Mouse (Mus musculus) lung, adult 18-20 months (tissue): ENCODE data around the gene Tmem178b.

ENCODE experiments used
- DNase-seq, 2 experiments: peaks; one replicate each; pipeline ENCODE4 v3.0.0; 2022; ENCODE audit warnings: mixed read lengths in 2 of 2

The Tmem178b gene

DNA sequence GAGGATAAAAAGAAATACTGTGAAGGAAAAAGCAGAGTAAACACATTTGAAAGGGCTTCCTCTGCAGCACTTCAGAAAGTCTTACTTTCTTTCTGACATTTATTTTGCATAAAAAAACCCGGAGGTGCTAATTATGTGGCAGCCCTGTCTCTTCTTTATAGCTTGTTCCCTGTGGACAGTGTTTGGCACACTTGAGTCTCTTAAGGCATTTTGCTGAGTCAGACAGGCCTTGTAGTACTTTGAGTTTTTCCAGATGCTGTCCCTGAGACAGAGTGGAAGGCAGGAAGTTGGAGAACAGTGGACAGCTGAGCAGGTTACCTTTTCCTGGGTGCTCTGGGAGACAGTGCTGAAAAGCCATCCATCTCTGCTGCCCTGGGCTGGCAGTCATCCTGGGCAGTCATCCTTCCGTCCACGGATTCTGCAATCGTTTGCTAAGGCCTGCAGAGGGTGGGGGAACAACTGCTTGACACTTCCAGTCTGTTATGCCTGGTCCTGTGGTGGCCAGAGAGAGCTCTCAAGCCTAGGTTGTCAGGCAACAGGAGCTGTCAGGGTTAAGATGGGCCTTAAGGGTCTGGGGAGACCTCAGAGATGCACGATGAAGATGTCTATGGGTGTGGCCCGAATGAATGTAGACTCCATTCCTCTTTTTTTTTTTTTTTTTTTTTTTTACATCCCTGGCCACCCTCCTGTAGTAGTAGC lies 46.1 kb downstream of the Tmem178b start:
- DNase-seq: no peak

DNA sequence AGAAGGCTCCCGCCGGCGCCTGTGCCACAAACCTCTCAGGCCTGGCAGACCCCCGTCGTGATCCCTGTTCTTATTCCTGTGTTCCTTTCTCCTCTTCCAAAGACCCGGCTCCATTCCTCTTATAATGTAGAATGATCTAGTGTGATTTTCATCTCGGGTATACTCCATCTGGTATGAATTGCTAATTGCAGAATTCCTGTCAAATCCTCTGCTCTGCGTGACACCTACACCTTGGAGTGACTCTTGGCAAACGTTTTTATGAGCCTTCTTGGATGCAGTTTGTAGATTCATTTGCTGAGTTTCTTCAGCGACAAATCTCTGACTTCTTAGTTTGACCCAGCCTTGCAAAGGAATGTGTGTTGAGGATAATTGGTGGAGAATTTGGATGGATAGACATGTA lies 53.4 kb downstream of the Tmem178b start:
- no peak for DNase-seq

DNA sequence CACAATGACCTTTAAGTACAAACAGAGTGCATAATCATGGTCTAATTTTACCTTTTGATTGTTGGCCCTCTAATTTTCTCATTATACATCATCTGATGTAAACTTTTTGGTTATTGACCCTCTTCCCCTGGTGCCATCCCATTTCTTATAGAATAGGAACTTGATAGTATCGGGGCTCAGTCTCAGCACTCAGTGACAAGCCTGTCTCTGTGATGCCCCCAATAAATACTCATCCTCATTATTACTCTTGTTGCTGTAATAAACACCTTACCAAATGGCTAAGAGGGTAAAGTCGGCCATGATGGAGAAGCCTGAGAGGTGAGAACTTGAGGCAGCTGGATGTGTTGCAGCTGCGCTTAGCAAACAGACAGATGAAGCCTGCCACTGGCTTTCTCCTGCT lies 63.5 kb downstream of the Tmem178b start:
- no peak for DNase-seq

DNA sequence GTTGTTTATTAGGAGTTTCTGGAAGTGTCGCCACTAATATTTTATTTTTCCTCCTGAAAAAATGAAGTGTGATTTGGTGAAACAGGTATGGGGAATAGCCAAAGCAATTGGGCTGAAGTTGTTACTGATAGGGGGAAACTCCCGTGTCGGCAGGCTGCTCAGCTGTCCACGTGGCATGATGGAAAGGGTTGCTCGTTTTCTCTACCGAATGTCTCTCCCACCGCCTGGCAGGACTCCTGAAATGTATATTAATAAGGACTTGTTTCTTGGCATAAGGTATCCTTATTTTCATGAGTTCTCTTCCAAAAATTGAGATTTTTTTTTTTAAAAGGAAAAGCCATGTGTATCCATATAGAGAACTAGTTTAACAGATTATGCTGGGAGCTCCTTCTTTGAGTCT lies 67.8 kb downstream of the Tmem178b start:
- no peak for DNase-seq

DNA sequence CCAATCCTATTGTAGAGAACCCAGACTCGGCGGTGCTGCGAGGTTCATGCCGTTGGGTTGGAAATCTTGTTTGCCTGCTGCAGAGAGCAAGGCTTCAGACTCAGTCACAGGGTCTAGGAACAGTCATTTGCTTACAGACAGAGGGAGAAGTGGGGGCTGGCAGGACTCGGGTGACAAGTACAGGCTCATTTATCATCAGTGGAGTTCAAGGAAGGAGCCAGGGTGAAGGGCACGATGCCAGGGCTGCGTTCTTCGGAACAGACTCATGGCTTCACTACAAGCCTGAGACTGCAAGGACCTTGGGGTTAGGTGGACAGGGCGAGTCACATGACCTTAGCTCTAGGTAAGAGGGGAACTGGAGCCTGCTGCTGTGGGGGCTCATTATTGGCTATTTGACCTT lies 71.8 kb downstream of the Tmem178b start:
- no peak for DNase-seq

DNA sequence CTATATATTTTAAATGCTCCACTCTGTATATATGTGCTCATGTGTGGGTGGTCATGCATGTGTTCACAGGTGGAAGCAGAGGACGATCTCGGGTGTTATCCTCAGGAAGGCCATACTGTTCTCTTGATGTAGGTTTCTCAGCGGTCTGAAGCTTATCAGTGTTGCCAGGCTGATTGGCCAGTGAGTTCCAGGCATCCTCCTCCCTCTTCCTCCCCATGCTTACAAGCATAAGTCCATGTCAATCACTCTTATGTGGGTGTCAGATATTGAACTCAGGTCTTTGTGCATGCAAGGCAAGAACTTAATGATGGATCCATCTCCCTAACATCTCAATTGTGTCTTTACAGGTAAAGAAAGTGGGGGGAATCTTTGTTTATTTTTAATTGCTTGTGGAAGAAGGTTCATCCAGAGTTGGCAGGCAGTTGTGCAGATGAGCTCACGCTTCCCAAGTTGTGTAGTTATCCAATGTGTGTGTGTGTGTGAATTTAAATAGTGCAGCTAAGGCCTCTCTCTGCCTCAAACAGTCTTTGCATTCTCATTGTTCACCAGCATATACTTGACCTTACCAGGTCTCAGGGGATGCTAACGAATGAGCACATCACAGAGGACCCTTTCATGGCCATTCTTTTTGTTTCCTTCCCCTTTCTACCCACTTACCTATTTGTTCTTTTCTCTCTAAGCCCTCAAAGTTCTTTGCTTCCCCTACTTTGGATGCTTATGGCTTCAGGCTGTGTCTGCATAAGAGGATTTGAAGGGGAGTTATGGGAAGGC lies 72.8 kb downstream of the Tmem178b start:
- no peak for DNase-seq

DNA sequence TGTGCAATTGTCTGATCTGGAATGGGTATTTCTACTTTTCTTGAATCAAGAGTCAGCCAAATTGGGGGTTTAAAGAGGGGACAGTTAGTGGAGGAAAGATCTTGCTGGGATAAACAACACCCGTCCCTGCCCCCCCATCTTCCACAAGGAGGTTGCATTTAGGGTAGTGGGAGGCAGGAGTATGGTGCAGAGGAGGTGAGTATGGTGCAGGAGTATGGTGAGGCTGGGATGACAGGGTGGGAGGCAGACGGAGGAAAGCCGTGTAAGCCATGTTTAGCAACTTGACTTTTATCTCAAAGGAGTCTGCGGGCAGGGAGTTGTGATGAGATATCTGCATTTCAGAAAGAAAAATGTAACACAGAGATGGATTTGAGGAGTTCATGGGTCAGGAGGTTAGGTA lies 73.5 kb downstream of the Tmem178b start:
- DNase-seq: no peak

DNA sequence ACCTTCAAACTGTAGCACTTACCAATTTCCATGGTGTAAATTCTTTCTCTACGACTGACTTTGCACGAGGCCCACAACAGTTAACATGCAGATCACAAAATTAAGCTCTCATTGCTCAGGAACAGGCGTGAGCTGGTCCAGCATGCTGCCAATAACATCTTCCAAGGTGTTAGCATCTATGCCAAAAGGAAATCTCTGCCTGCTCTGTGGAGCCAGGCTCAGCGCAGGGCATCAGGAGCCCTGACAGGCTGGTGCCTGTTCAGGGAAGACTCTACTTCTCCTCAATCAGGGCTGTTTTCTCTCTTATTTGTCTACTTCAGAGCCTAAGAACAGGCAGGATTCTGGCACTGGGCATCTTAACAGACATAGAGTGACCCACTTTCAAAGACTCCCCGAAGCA lies 80.9 kb downstream of the Tmem178b start:
- no peak for DNase-seq

DNA sequence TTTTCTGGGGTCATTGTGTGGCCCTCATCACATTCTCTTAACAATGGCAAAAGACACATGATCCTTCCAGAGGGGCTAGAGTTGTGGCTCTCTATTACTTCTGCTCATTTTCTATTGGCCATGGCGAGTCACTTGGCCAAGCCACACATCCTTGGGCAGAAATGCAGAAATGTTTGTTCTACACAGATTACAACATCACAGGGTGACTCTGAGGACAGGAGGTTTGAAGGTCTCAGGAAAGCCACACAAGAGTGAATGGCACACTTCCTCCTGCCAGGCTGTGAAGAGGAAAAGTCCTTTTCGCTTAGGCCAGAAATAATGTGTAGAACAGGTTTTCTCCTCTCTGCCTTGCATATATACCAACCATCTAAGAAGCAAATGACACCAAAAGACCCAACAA lies 82.1 kb downstream of the Tmem178b start:
- DNase-seq: peak; percentile 3 to 13

DNA sequence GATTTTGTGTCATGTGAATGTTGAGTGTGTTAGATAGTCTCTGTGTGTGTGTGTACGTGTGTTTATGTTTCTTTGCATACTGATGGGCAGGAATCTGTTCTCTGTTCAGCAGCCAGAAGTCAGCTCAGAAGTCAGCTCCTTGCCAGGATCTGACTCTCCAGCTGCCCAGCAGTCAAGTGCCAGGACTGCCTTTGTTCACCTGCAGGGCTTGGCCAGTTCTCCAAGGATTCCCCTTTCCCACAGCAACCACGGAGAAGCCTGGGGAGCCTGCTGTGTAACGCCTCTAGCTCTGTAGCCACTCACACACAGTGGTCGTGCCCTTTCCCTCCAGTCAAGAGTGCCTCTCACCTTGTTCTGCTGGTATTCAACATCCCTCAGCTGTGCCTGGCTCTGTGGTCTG lies 91.5 kb downstream of the Tmem178b start:
- no peak for DNase-seq

DNA sequence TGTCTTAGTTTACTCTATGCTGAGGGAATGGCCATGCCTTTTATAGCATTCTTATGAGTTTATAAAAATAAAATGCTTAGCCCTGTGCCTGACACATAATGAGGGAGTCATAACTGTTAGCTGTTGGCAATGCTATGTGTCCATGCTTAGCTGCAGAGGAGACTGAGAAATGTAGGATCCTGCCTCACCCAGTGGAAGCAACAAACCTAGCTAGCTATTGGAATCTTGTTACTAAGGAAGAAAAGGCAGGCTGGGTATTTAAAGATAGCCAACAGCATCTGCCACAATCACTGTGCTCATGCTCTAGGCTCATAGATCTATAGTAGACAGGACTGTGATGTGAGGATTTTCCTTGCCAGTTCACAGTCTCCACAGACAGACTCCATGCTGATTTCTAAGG lies 97.2 kb downstream of the Tmem178b start:
- DNase-seq: no peak

DNA sequence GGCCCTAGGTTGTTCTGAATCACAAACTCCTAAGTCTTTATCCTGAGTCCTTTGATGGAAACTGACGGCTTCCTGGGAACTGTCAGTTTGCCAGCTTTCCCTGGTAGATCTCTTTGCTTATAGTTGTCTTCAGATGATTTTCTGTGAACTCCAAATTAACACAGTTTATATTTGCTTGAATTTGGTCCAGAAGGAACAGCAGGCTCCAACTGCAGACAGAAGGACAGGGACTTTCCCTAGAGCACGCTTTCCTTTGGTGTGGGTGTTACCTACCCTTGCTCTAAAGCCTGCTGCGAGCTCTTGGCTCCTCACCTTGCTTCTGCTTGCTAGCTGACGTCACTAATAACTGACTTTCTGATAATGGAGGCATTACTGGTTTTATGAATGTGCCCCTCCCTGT lies 105.9 kb downstream of the Tmem178b start:
- no peak for DNase-seq

DNA sequence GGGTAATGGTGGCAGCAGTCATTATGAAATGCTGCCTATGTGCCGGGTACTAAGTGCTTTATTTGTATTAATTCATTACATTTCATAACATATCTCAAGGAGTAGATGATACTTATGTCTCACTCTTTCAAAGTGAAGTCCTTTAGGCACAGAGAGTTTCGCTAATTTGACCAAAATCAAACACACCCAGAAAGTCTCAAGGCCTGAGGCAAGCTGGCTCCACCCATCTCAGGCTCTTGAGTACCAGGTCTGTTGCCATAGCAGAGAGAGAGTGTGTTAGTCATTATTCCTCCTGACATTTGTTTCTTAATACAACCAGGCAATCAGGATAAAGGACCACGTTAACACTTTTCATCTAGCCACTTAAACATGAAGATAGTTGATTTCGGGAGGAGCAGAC lies 117.7 kb downstream of the Tmem178b start:
- DNase-seq: peak in 1 of 2 experiments; percentile 17

DNA sequence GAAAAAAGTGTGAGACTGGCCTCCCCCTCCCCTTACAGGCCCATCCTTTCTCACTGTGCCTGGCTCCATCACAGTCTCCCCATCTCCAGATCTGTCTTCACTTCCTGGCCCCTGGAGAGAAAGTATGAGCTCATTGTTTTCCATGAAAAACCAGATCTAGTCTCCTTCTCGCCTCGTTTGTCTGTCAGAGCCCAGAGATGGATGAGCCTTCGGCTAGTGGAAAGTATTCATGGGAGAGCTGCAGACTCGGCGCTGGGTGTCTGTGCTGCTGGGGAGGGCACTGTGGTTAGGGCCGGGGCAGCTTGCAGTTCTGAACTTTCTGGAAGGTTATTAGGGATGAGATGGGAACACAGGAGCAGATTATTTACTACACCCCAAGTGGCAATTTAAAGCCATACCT lies 118.9 kb downstream of the Tmem178b start:
- no peak for DNase-seq

DNA sequence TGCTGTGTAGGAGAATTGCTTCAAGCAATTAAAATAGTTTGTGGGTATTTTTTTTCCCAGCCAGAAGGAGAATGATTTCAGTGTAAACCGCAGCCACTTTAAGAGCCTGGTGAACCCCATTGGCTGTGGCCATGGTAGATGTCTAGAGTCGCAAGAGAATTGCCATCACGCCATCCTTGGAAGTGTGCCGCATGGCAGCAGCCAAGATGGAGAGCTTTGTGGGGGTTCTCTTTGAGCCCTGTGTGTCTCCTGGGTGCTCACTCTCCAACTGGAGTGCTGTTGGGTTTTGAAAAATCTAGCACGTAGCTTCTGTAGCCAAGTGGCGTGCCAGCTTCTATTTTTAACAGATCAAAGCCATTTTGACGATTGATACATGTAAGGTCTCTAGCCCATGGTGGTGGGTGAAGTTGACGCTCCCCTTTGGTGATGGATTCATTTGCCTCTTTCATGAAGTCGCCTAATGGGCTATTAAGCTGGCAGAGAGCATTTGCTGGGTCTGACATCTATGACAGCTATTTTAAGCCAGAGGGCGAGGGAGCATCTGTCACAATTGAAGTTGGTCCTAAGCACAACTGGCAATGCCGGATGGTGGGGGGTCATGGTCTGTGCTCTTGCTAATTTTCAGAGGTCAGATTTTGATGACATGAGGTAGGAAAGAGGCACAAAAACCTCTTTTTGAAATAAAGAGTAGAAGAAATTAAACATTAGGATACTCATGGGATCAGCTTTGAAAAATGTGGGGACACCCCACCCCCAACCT lies 133.1 kb downstream of the Tmem178b start:
- DNase-seq: no peak

DNA sequence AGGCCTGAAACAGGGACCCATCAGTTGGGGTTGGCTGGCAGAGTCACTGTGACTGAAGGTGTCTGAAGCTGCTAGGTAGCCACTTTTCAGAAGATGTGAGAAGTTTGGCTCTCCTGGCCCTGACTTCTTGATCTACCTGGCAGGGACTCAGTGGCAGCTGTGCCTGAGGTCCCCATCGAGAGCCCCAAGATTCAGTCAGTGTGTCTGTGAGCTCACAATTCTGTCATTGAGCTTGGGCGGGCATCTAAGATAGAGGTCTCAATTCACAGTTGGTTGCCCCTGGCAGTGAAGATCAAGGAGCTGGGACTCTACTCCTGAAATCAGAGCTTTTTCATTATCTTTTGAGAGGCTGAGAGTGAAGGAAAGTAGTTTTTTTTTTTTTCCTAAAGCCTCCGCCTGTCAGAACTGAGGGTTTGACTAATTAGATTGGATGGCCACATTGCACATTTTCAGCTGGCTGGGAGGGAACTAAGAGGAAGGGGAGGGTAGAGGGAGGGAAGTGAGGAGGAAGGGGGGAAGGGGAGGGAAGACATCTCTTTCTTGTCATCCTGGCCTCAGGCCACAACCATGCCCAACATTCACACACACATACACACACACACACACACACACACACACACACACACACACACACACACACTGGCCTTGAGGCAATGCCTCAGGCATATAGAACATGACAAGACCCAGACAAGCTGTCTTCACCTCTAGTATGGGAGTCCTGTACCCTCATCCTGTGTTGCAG lies 135.3 kb downstream of the Tmem178b start:
- no peak for DNase-seq

DNA sequence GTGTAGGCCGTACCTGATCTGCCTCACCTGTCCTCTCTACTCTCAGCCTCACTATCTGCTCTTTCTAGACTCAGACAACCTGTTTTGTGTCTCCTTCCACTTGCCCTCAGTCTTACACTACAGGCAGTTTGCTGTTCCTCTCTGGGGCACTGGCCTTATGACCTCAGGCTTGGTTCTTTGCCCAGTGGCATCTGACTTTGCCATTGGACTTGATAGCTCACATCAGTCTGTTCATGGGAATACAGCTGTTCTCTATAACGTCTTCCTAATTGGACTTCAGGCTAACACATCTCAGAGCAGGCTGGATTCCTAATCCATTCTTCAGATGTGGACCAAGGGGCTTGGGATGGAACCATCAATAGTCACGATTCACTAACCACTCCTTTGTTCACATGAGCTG lies 136.6 kb downstream of the Tmem178b start:
- no peak for DNase-seq

DNA sequence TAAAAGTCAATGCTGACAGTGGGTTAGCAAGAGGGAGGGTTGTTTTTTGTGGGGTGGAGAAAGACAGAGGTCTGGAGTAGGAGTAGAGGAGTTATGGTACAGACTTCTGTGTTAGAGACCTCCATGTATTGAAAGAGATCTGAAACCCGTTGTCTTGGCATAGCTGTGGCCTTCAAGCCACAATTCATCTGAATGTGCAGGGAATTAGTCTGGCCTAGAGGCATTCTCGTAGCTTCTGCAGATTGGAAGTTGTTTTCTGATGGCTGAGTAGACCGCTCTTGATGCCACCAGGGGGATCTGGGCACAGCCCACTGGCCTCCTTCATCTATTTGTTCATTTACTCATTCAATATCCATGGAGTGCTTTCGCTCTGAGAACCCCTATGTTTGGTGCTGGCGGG lies 138.0 kb downstream of the Tmem178b start:
- no peak for DNase-seq

DNA sequence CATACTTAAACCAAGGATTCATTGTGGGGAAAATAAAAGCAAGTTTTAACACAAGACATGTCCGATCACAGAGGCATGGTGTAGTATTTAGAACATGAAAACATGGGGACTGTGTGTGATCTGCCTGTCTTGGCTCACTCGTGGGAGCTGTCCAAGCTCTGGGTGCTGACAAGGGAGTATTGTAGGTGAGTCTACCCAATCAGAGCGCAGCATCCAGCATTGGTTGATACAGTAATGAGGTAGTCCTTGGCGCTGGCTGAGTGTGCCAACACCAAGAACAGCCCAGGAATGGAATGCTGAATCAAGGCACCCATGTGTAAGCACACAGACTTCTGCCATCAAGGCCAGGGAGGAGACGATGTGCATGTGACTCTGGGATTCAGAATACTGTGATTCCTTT lies 138.5 kb downstream of the Tmem178b start:
- DNase-seq: no peak

DNA sequence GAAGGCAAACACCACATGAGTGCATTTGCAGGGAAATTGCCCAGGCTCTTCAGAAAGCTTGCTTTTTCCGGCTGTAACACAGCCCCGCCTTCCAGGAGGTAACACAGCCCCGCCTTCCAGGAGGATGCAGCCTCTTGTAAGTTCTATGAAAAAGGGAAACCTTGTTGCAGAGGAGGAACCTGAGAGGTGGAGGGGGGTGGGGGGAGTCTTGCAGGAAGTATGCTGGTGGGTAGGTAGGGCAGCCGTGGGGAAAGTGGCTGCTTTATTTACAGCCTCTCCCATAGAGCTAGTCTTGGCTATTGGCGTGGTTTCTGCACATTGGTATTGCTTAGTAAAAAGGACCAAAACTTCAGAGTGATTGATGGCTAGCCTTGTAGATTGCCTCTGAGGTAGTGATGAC lies 140.3 kb downstream of the Tmem178b start:
- DNase-seq: no peak

DNA sequence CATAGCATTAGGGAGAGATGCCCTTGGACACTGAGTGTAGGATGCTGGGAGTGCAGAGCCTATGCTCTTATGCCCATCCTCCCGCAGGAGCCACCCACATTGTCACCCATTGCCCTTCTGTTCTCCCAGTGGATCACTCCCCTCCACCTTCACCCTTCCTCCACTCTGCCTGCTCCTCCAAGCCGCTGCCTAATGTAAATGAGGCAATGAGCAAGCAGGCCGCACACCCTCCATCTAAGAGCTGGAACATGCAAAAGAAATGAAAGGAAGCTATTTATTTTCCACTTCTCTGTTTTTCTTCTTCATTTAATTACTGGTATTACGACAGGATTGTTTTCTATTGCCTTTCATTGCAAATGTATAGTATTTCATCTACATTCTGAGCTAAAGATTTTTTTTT lies 142.1 kb downstream of the Tmem178b start:
- DNase-seq: no peak

DNA sequence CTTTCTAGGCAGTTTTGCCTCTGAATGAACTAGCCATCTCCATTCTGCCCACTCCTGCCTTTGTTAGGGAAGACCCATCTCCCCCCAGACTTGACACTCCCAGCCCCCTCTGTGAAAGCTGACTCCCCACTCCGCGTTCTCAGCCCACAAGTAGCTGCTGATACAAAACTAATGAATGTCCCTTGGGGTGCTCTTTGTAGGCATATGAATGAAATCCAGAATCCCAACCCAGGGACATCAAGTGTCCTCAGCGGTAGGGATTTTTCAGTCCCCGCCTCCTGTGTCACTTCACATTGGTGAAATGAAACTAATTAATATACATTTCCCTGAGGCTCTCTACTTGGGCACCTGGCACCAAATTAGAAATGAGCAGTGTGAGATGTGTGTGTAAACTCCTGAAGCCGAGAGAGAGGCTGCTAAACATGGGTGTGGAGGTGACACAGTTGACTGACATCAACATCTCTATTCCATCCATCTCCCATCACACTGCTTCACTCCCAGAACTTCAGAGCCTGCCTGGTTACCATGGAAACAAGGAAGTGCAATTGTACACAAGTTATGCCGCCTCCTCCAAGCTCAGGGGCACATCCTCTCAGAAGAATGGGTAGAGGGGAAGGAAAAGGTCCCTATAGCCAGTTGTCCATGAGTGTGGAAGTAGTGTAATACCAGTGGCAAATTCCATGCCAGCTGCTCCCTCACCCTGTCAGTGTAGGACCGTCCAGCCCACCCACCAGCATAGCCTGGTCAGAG lies 142.8 kb downstream of the Tmem178b start:
- no peak for DNase-seq
